Mouse (Mus musculus): Measurements from ENCODE around the gene Dppa3. TPM values are rescaled to one million over a fixed set of nuclear protein-coding genes. Genes with fewer than 3 reads are reported as not detected.

The Dppa3 gene
- polyA plus RNA-seq (2012; rRNA removed) (0.10 TPM in 1 of 2 replicates, not detected in the other), polyA plus RNA-seq (2014; fragmentation: Nextera tagmentation; extraction: Ambion mirVana) (not detected in 2 replicates)

- Histone ChIP-seq H3K9me3 (ENCODE audit: control insufficient read depth, low read length) (no peaks in the 10 kb centered on the region), H3K27me3 (ENCODE audit: control insufficient read depth, insufficient read depth, low read length) (no peaks in the 10 kb centered on the region), H3K27ac (replicated peaks; ENCODE audit: low read depth, low read length) (no peak within 1 kb of the TSS), H3K4me2 (replicated peaks; ENCODE audit: low read depth, low read length, severe bottlenecking) (no peak within 1 kb of the TSS), H3K9ac (ENCODE audit: low read depth, low read length, severe bottlenecking) (no peak within 1 kb of the TSS), H3K36me3 (ENCODE audit: control insufficient read depth, insufficient read depth, low read length) (no peaks in the 10 kb centered on the region), H3K4me1 (ENCODE audit: control insufficient read depth, insufficient read depth, low read length) (no peaks in the 10 kb centered on the region), H3K4me3 (replicated peaks; ENCODE audit: low read length) (no peak within 1 kb of the TSS)
- WGBS: 92% methylated on average over 7 of the region's 8 CpGs
- ATAC-seq (ENCODE audit: low FRiP score, low read depth) (no peak), DNase-seq (ENCODE audit: low spot score) (no peak)
- no peak for TF ChIP-seq POLR2A (IDR thresholded peaks at IDR 0.05; ENCODE audit: borderline replicate concordance, extremely low read depth, insufficient read depth, insufficient read length)
Observed at GRCm38 (mm10) chr6:122626110-122626509, at the start of gene Dppa3. Gene Dppa3, plus strand, starts transcription at chr6:122626410.

- TF ChIP-seq POLR2A (IDR thresholded peaks at IDR 0.05; ENCODE audit: borderline replicate concordance, extremely low read depth, insufficient read depth, insufficient read length): no peak
- no peaks in the 10 kb centered on the region for H3K9me3 ChIP-seq (ENCODE audit: control insufficient read depth, low read length)
- no peak overlapping the region for H3K9ac ChIP-seq (ENCODE audit: low read depth, low read length, severe bottlenecking)
- H3K27ac ChIP-seq (replicated peaks; ENCODE audit: low read depth, low read length): no peak overlapping the region
- ATAC-seq (ENCODE audit: low FRiP score, low read depth) (no peak), DNase-seq (ENCODE audit: low spot score) (no peak)
- H3K27me3 ChIP-seq (ENCODE audit: control insufficient read depth, insufficient read depth, low read length): no peaks in the 10 kb centered on the region
- H3K36me3 ChIP-seq (ENCODE audit: control insufficient read depth, insufficient read depth, low read length): no peaks in the 10 kb centered on the region
- no peak overlapping the region for H3K4me2 ChIP-seq (replicated peaks; ENCODE audit: low read depth, low read length, severe bottlenecking)
- no peaks in the 10 kb centered on the region for H3K4me1 ChIP-seq (ENCODE audit: control insufficient read depth, insufficient read depth, low read length)
- no peak overlapping the region for H3K4me3 ChIP-seq (replicated peaks; ENCODE audit: low read length)
- WGBS: 92% methylated on average over 3 of the region's 3 CpGs
Observed at GRCm38 (mm10) chr6:122577030-122577429, 49.2 kb upstream of the Dppa3 start.

- Histone ChIP-seq H3K4me1 (ENCODE audit: control insufficient read depth, insufficient read depth, low read length) (no peaks in the 10 kb centered on the region), H3K4me3 (replicated peaks; ENCODE audit: low read length) (no peak overlapping the region), H3K27ac (replicated peaks; ENCODE audit: low read depth, low read length) (no peak overlapping the region), H3K4me2 (replicated peaks; ENCODE audit: low read depth, low read length, severe bottlenecking) (no peak overlapping the region), H3K9me3 (ENCODE audit: control insufficient read depth, low read length) (no peaks in the 10 kb centered on the region), H3K36me3 (ENCODE audit: control insufficient read depth, insufficient read depth, low read length) (no peaks in the 10 kb centered on the region), H3K27me3 (ENCODE audit: control insufficient read depth, insufficient read depth, low read length) (no peaks in the 10 kb centered on the region), H3K9ac (ENCODE audit: low read depth, low read length, severe bottlenecking) (no peak overlapping the region)
- no peak for DNase-seq (ENCODE audit: low spot score)
- no peak for TF ChIP-seq POLR2A (IDR thresholded peaks at IDR 0.05; ENCODE audit: borderline replicate concordance, extremely low read depth, insufficient read depth, insufficient read length)
- ATAC-seq (ENCODE audit: low FRiP score, low read depth): no peak
- WGBS: 78% methylated on average over 1 of the region's 1 CpGs
Observed at GRCm38 (mm10) chr6:122579086-122579485, 47.1 kb upstream of the Dppa3 start.

- DNase-seq (ENCODE audit: low spot score) (no peak), ATAC-seq (ENCODE audit: low FRiP score, low read depth) (no peak)
- Histone ChIP-seq H3K9me3 (ENCODE audit: control insufficient read depth, low read length) (no peaks in the 10 kb centered on the region), H3K36me3 (ENCODE audit: control insufficient read depth, insufficient read depth, low read length) (no peaks in the 10 kb centered on the region), H3K4me3 (replicated peaks; ENCODE audit: low read length) (no peak overlapping the region), H3K27ac (replicated peaks; ENCODE audit: low read depth, low read length) (no peak overlapping the region), H3K4me1 (ENCODE audit: control insufficient read depth, insufficient read depth, low read length) (no peaks in the 10 kb centered on the region), H3K27me3 (ENCODE audit: control insufficient read depth, insufficient read depth, low read length) (no peaks in the 10 kb centered on the region), H3K9ac (ENCODE audit: low read depth, low read length, severe bottlenecking) (no peak overlapping the region), H3K4me2 (replicated peaks; ENCODE audit: low read depth, low read length, severe bottlenecking) (no peak overlapping the region)
- no peak for TF ChIP-seq POLR2A (IDR thresholded peaks at IDR 0.05; ENCODE audit: borderline replicate concordance, extremely low read depth, insufficient read depth, insufficient read length)
- WGBS: 80% methylated on average over 13 of the region's 13 CpGs
Observed at GRCm38 (mm10) chr6:122591027-122591758, 35.0 kb upstream of the Dppa3 start.

GRCm38 (mm10) chr6:122592905-122593304 is 33.3 kb upstream of the Dppa3 start:
- no peak for DNase-seq (ENCODE audit: low spot score)
- Histone ChIP-seq H3K4me1 (ENCODE audit: control insufficient read depth, insufficient read depth, low read length) (no peaks in the 10 kb centered on the region), H3K36me3 (ENCODE audit: control insufficient read depth, insufficient read depth, low read length) (no peaks in the 10 kb centered on the region), H3K27me3 (ENCODE audit: control insufficient read depth, insufficient read depth, low read length) (no peaks in the 10 kb centered on the region), H3K4me3 (replicated peaks; ENCODE audit: low read length) (no peak overlapping the region), H3K4me2 (replicated peaks; ENCODE audit: low read depth, low read length, severe bottlenecking) (no peak overlapping the region), H3K9ac (ENCODE audit: low read depth, low read length, severe bottlenecking) (no peak overlapping the region), H3K27ac (replicated peaks; ENCODE audit: low read depth, low read length) (no peak overlapping the region), H3K9me3 (ENCODE audit: control insufficient read depth, low read length) (no peaks in the 10 kb centered on the region)
- TF ChIP-seq POLR2A (IDR thresholded peaks at IDR 0.05; ENCODE audit: borderline replicate concordance, extremely low read depth, insufficient read depth, insufficient read length): no peak
- ATAC-seq (ENCODE audit: low FRiP score, low read depth): no peak
- WGBS: 87% methylated on average over 2 of the region's 2 CpGs
